Mouse (Mus musculus): Measurements from ENCODE around the gene Rnf10.
A peak's percentile ranks its signal among the peaks of the same experiment; 100 is the strongest.

Rnf10 gene

DNA sequence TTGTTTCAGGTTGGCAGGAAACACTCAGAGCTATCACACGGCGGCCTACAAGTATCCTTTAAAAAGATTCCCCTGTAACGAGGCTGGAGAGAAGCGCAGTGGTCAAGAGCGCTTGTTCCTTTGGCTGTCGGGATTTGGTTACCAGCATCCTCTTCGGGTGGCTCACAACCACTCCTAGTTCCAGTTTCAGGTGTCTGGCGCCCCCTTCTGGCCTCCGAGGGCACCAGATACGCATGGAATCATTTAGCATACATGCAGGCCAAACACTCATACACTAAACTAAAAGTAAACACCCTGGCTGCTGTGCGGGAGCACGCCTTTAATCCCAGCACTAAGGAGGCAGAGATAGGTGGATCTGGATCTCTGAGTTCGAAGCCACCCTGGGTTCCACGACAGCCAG lies 3.3 kb upstream of the Rnf10 start:
- peak; percentile 55 to 71 for DNase-seq (ENCODE audit: low spot score in 2 of 2)

DNA sequence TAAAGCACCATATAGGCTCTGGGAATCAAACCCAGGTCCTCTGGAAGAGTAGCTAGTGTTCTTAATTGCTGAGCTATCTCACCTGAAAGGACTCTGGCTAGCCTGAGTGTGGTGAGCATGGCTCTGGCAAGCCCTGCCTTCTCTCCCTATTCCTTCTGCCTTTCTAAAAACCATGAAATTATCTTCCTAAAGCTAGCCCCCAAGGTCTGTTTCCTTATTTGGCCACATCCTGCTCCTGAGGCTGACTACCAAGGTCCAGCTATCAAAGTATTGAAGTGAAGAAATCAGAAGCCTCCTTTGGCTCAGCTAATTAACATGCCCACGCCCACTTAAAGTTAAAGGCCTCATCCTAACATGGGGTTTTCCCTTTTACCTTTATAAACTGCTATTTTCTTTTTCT lies 2.1 kb upstream of the Rnf10 start:
- DNase-seq (ENCODE audit: low spot score in 2 of 2): no peak

DNA sequence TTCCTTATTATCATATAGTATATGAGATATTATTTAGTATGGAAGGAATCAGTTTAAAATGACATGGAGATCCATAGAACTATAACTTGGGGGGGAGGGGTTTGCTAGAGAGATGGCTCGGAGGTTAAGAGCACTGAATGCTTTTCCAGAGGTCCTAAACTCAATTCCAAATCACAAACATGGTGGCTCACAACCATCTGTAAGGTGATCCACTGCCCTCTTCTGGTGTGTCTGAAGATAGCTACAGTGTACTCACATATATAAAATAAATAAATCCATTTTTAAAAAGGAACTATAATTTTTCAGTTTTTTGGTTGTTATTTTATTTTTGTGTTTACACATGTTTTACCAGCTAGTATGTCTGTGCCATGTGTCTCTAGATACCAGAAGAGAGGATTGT lies 1.7 kb upstream of the Rnf10 start:
- no peak for DNase-seq (ENCODE audit: low spot score in 2 of 2)

DNA sequence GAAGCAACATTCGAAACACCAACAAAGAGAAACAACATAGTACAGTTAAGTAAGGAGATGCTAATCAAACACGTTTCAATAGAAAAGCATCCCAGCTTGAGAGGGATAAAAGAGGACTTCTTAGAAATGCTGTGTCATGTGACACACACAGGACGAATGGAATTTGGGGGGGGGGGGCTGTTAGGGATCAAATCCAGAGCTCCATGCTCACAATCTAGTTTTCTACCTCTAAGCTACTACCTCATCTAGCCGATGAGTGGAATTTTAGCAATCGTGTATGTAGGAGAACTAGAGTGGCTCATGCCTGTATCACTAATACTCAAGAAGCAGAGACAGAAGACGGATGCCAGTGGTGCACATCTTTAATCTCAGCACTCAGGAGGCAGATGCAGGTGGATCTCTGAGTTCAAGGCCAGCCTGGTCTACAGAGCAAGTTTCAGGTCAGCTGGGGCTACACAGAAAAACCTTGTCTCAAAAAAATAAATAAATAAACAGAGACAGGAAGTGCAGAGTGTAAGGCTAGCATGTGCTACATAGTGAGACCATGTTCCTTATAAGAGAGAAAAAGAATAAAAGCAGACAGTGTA lies 944 bp upstream of the Rnf10 start:
- no peak for DNase-seq (ENCODE audit: low spot score in 2 of 2)

DNA sequence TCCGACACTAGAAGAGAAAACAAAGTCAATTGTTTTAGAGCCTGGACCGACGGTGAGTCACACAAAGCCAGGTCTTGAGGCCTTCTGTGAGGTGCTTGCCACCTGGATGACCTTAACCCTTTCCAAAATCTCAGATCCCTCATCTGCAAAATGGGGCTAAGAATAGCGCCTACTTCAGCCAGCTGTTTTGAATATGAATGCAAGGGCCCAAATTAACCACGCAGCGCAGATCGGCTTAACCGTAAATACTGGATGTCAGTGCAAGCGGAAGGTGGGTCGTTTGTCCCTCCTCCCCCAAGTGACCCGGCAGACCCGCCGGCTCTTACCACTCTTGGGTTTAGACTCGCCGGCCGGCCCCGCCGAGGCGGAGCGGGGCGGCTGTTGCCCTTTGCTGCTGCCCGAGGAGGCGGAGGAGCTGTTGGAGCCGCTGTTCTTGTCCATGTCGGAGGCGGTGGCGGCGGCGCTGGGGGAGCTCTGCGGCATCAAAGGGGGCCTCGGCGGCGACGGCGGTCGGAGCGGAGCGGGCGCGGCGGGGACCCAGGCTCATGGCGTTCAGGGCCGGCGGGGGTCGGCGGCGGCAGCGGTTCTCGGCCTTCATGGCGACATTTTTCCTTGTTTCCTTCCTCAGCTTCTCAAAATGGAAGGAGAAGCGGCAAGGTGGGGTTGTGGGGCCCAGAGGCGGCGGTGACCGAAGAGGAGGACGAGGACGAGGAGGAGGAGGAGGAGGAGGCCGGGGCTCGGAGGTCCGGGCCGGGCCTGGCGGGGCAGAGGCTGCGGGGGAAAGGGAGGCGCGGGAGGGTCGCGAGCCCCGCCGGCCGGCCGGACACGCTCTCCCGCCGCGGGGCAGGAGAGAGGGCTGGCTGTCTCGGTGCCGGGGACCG lies 527 bp downstream of the Rnf10 start:
- peak; percentile 65 to 72 for DNase-seq (ENCODE audit: low spot score in 2 of 2)

DNA sequence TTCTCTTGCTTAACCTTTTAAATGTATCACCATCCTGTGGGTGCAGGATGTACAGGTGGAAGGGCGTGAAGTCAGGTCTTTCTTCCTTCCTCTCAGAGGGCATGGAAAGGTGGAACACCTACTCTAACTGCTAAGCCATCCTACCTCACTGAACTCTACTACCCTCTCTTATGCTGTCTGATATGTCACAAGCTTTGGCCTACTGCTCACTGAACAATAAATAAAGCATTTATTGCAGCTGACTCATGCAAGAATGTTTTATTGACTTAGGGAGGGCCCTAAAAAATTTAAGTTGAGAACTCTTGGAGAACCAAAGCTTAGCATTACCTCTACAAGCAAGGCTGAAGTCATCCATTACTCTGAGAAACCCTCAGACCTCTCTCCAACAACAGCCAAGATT lies 2.7 kb downstream of the Rnf10 start:
- no peak for DNase-seq (ENCODE audit: low spot score in 2 of 2)

DNA sequence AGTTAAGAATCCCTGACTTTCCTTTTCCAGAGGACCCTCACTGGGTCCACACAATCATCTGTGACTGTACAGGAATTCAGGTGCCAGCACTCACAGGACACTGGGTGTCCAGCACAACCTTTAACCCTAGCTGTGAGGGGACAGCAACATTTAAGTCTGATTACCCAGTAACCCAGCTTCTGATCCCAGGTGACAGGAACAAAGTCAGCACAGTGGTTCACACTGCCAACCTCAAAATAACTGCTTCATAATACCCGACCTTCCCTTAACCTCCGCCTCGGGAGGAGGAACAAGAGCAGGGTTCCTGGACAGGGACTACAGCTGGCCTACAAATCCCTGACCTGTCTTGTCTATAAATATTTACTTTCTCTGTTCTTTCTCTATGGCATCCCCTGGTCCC lies 4.4 kb downstream of the Rnf10 start:
- peak in 1 of 2 experiments; percentile 53 for DNase-seq (ENCODE audit: low spot score in 2 of 2)

DNA sequence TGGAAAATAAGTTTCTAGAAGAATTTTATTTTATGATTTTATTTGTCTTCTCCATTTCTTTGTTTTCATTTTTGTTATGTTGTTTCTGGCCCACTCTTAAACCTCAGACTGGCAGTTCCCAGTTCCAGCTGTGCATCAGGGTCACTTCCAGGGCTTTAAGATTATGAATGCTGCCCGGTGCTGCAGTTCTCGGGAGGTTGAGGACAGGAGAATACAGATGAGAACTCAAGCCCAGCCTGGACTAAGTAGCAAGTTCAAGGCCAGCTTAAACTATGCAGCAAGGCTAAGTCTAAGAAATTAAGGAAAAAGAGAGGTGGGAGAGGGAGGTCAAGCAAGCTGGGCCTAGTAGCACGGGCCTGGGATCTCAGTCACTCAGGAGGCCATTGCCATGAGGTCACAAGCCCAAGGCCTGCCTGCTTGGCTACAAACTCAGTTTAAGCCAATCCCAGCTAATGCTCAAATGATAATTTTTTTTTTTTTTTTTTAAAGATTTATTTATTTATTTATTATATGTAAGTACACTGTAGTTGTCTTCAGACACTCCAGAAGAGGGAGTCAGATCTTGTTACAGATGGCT lies 5.1 kb downstream of the Rnf10 start:
- peak; percentile 26 to 39 for DNase-seq (ENCODE audit: low spot score in 2 of 2)

DNA sequence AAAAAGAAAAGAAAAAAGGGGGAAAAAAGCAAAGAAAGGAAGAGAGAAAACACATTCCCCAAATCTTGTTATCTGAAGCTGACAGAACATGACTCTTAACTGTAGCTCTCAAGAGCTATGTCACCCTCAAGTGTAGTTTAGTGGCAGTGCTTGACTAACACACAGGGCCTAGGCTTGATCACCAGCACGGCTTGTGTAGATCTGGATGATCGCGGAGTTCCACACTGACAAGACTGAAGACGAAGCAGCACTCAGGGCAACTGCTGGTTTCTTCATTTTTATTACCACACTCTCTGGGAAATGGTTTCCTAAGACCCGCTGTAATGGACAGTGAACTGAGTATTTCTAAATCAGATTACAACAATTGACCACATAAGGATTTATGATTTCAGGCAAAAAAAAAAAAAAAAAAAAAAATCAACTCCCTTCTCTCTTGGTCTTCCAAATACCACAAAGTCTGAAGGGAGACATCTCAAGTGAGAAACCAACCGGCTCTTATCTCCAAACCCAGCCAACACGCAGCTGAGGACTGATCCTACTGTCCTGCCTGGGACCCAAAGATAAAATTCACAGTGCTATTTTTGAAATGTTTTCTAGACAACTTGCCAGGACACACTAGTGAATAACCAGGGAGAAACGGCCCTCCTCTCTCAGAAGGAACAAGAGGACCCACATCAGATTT lies 5.8 kb downstream of the Rnf10 start:
- peak; percentile 47 to 79 for DNase-seq (ENCODE audit: low spot score in 2 of 2)

DNA sequence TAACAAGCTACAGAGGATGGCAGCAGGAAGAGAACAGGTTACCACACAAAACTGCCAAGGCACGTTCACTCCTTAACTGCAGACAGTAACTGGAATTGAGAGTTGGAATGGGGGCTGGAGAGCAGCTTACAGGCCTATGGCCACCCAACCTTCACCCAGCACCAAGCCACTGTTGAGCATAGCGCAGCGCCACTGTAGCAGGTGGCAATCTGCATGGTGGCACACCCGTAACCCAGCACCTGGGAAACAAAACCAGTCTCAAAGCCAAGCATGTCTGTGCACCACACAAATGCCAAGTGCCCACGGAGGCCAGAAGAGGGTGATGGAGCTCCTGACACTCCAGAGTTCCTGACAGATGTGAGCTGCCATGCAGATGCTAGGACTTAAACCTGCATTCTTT lies 6.4 kb downstream of the Rnf10 start:
- peak; percentile 43 to 49 for DNase-seq (ENCODE audit: low spot score in 2 of 2)

DNA sequence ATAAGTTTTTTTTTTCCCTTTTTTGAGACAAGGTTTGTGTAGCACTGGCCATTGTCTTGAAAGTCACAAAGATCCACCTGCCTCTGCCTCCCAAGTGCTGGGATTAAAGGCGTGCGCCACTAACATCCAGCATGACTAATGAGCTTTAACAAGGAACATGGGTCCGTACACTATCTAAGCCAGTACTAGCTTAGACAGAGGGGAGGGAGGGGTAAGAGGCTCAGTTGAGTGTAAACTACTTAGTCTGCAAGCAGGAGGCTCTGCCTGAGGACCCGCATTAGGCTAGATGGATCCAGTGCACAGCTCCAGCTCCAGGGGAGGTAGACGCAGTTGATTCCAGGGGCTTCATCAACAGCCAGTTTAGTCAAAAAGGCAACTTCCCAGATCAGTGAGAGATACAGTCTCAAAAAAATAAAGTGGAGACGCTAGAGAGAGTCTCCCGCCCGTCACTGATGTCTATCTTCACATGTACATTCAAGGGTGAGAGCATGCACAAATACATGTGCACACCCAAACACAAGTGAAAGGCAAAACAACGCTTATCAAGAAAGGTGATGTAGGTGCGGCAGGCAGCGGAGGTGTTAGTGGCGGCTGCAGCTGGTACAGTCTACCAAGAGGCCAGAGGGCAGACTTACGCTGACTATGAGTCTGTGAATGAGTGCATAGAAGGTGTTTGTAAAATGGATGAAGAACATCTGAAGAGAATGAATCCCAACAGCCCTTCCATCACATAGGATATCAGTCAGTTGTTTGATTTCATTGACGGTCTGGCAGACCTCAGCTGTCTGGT lies 10.0 kb downstream of the Rnf10 start:
- DNase-seq (ENCODE audit: low spot score in 2 of 2): no peak

DNA sequence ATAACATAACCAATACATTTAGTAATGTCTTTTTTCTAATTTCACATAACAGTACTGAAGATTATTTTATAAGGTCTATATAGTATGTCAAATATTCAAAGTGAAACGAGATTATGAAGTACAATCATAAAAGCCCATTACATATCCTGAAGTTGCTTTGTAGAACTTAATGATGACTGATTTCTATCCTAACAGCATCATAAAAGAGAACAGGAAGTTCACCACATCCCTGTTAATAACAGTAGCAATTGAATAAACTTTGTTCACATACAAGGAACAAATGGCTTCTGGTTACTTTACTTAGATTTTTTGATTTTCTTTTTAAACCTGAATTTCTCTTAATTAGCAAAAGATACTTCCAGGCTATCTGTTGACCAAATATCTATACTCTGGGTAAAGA lies 10.8 kb downstream of the Rnf10 start:
- DNase-seq (ENCODE audit: low spot score in 2 of 2): no peak

DNA sequence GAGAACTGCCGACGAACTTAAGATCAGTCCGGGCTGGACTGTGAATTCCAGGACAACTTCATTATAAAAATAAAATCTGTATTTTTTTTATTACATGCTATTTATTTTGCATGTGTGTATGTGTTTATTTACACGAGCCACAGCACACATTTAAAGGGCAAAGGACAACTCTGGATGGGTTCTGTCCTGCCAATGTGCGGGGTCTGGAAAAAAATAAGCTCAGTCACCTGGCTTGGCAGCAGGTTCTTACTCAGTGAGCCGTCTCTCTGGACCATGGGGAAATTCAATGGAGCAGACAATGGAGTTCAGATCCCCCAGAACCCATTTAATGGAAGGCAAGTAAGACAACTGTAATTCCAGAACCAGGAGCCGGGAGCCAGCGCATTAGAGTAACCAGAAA lies 11.6 kb downstream of the Rnf10 start:
- DNase-seq (ENCODE audit: low spot score in 2 of 2): no peak

DNA sequence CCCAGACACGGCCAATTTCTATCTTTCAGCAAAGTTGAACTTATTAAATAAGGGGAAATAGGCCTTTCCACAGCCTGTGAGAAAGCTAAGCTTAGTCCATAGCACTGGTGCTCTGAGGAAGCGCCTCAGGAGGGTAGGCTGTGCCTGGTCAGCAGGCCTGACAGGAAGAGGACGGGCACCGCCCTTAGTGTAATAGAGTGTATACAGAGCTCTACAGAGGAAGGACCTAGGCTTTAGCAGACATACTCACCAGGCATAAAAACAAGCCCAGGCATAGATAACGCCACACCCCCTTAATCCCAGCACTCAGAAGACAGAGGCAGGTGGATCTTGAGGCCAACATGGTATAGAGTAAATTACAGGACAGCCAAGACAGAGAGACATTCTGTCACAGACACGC lies 12.3 kb downstream of the Rnf10 start:
- DNase-seq (ENCODE audit: low spot score in 2 of 2): no peak

DNA sequence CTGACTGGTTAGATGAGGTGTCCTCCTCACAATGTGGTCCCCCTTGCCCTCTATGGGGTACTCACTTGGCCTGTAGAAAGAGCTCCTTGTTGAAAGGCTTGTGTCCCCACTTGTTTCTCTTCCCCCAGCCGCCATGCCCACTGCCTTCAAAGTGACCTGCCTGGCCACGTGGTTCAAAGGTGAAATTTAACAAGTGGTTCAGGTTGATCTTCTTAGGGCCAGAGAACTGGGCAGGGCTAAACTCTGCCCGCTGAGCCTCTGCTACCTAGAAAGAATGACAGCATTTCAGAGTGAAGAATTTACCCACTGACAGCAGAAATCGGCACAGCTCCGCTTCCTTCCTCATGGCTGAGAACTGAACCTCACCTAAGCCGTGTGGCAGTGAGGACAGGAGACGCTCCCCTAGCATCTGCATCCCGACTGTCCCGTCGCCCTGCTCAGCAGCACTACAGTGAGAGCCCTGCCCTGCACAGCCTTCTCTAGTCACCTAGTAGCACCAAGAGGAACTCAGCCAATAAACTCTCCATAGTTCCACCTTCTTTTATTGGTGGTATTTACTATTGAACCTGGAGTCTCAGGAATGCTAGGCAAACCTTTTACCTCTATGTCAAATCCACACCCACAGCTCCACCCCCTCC lies 15.7 kb downstream of the Rnf10 start:
- no peak for DNase-seq (ENCODE audit: low spot score in 2 of 2)

DNA sequence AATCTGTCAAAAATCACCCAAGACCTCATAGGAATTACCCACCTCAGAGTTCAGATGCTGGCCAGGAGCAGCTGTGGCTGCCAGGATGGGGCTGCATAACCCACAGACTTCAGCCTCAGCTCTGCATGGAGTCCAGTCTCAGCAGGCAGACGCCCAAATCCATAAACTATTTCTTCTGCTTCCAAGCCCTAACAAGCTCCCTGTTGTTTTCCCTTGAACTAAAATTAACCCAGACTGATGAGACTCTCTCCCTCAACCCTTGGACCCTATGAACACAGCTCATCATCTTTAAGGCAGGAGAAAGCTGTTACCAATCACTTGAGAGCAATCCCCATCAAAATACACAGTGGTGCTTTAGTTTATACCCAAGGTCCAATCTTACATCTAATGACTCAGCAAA lies 17.2 kb downstream of the Rnf10 start:
- DNase-seq (ENCODE audit: low spot score in 2 of 2): no peak

DNA sequence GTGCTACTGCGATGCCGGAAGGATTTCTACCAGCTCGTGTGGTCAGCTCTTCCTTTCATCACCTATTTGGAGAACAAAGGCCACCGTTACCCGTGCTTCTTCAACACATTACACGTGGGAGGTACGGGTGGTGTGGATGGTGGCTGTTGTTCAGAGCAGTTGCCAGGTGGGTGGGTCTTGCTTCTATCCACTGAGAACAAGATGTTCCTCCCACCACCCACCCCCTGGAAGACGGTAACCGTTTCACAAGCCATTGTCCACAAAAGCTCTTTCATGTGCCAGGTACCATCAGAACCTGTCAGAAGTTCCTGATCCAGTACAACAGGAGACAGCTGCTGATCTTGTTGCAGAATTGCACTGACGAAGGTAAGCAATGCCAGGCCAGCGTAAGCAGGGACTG lies 32.5 kb downstream of the Rnf10 start:
- DNase-seq (ENCODE audit: low spot score in 2 of 2): no peak

DNA sequence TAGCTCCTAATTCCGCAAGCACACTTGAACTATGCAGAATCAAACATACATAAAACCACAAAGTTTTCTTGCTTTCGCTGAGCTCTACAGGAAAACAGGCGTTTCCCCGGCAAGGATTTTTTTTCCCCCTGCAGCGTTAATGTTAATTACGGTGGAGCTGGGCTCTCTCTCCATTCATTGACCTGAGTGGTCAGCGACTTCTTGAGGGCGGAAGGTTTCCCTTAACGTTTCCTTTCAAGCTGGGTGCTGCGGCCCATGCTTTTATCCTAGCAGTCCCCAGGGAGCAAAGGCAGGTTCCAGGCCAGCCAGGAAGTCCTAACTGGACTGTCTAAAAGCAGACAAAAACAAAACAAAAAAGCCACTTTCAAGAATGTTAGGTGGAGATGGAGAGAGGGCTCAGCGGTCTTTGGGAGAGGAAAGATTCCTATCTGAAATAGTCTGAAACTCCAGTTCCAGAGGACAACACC lies 33.9 kb downstream of the Rnf10 start:
- no peak for DNase-seq (ENCODE audit: low spot score in 2 of 2)

DNA sequence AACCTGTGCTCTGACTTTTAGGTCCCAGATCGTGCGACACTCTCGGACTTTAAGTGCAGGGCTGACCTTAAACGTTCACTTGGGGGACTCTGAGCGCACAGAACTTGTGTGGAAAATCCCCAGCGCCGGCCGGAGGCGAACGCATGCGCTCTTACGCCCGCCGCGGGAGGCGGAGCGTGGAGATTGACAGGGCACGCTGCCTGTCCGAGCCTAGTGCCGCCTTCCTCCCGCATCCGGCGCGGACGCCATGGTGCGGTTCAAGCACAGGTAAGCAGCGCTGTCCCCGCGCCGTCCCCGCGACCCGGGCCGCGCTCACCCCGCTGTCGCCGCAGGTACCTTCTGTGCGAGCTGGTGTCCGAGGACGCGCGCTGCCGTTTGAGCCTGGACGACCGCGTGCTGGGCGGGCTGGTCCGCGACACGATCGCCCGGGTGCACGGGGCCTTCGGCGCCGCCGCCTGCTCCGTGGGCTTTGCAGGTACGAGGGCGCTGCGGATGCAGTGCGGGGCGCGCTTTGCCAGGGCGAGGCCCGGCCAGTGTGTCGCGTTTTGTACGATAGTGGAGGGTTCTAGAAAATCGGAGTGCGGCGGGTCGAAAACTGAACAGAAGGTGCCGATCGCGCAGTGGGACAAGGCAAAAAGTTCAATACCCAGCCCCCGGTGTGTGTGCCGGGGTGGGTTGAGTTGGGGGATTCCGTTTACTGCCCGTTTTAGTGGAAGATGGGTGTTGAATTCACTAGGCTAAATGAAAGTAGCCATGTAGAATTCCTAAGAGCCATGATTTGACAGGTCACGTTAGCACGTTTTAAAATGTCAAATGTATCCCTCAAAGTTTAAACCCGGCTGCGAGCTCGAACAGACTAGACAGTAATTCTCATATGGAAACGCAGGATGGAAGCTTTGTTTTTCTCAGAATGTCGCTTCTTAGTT lies 34.6 kb downstream of the Rnf10 start:
- DNase-seq (ENCODE audit: low spot score in 2 of 2): peak; percentile 88 to 94

DNA sequence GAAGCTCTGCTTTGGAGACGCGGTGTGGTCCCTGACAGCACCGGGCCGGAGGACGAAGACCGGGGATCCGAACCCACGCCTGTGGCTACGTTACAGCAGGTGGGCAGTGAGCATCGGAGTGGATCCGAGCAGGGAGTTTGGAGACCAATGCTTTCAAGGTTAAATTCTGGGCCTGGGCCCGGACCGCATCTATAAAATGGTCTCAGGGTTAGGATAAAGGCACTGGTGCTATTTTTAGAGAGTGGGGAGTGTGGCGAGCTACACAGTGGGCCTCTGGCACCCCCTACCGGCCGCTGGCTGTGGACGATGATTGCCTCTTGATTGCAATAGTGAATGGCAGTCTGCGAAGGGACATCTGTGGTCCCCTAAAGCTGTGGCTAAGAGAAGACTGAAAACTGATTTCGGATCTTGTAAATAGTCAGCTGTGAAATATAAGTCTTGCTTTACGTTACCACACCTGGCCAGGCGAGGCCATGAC lies 36.9 kb downstream of the Rnf10 start, which contains the start of gene Pop5:
Gene Pop5 (plus strand): TSS at position 51 of the 478 bp plus-strand sequence.
- DNase-seq (ENCODE audit: low spot score in 2 of 2): peak; percentile 87 to 95

Measured in spleen, postnatal 10 days (tissue).